Mouse (Mus musculus) ES-Bruce4 (cell line): ENCODE results near the gene Trpm6.

Source experiments
- CTCF ChIP-seq: IDR thresholded peaks from one replicate; pipeline ENCODE4 v1.8.1; 2011; ENCODE audit warnings: low read depth, low read length
- EP300 ChIP-seq: IDR thresholded peaks from 2 replicates; pipeline ENCODE4 v1.6.1; 2011; ENCODE audit warnings: low read depth, low read length; ENCODE audit not compliant: insufficient read depth
- POLR2A ChIP-seq: IDR thresholded peaks from one replicate; pipeline ENCODE4 v1.8.1; 2011; ENCODE audit warnings: low read length; ENCODE audit not compliant: insufficient read depth

- TF ChIP-seq POLR2A: no peak
- no peak for TF ChIP-seq CTCF
- TF ChIP-seq EP300: no peak
These were observed 18.7 kb upstream of the Trpm6 start for GRCm38 (mm10) chr19:18731077-18731476.
